Mouse (Mus musculus) CD8-positive naive resting alpha-beta T cell, adult 2 months (primary cell): Measurements from ENCODE around the gene Grin3b.
A peak's percentile ranks its signal among the peaks of the same experiment; 100 is the strongest.

ENCODE experiments used
- DNase-seq, 2 experiments: peaks; one replicate each; pipeline ENCODE4 v3.0.0; 2022; ENCODE audit warnings: low read depth in 2 of 2, low spot score in 2 of 2

Grin3b gene

GRCm38 (mm10) chr10:80015583-80015982 lies 45.1 kb downstream of the Grin3b start:
- DNase-seq, result no peak

- DNase-seq, result peak; percentile 72 to 83
These were observed 46.0 kb downstream of the Grin3b start, which contains the start of gene Arhgap45 for GRCm38 (mm10) chr10:80016511-80016910. TSS of gene Arhgap45 (plus strand) at chr10:80016653.

GRCm38 (mm10) chr10:80016931-80017330 lies 46.4 kb downstream of the Grin3b start:
- no peak for DNase-seq

GRCm38 (mm10) chr10:80017361-80017760 lies 46.8 kb downstream of the Grin3b start:
- DNase-seq, result peak; percentile 84 to 93

- DNase-seq, result no peak
These were observed 47.3 kb downstream of the Grin3b start for GRCm38 (mm10) chr10:80017771-80018170.

GRCm38 (mm10) chr10:80018739-80019297 lies 48.3 kb downstream of the Grin3b start:
- peak in 1 of 2 experiments; percentile 52 for DNase-seq

- DNase-seq, result no peak
These were observed 49.1 kb downstream of the Grin3b start for GRCm38 (mm10) chr10:80019471-80020131.

- DNase-seq, result no peak
These were observed 49.7 kb downstream of the Grin3b start for GRCm38 (mm10) chr10:80020191-80020590.

- no peak for DNase-seq
These were observed 50.2 kb downstream of the Grin3b start for GRCm38 (mm10) chr10:80020603-80021319.

- DNase-seq, result no peak
These were observed 50.8 kb downstream of the Grin3b start for GRCm38 (mm10) chr10:80021320-80021641.

- peak; percentile 48 to 57 for DNase-seq
These were observed 51.6 kb downstream of the Grin3b start for GRCm38 (mm10) chr10:80022164-80022563.

- DNase-seq, result no peak
These were observed 52.3 kb downstream of the Grin3b start for GRCm38 (mm10) chr10:80022806-80023205.

- DNase-seq, result no peak
These were observed 53.2 kb downstream of the Grin3b start for GRCm38 (mm10) chr10:80023758-80024157.

GRCm38 (mm10) chr10:80024229-80025043 lies 53.9 kb downstream of the Grin3b start:
- DNase-seq, result peak; percentile 69 to 80

GRCm38 (mm10) chr10:80025044-80025347 lies 54.5 kb downstream of the Grin3b start:
- no peak for DNase-seq

- no peak for DNase-seq
These were observed 54.9 kb downstream of the Grin3b start for GRCm38 (mm10) chr10:80025463-80025862.

- DNase-seq, result no peak
These were observed 55.4 kb downstream of the Grin3b start for GRCm38 (mm10) chr10:80025889-80026288.
